Comparison of ENCODE assay signal across 8 mouse cellular contexts in the genomic region with DNA sequence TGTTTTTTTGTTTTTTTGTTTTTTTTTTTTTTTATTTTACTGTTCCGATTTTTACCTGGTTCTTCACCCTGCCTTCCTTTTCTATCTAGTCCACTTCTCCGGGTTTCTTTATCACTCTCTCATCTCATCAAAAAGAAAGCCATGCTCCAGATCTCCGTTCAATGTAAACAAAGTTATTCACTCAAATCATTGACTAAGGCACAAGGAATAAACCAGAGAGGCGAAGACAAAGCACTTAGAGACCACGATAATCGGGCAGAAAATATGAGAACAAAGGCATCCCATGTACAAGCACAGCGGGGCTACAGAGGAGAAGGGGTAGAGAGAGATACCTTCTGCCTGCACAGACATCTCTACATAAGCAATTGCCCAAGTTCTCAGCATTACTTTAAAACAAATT.
A peak's percentile ranks its signal among the peaks of the same experiment; 100 is the strongest.
DNase-seq lines count a peak whose midpoint lies in the region; ATAC-seq and TF ChIP-seq lines count a peak whose summit lies in the region.

No protein-coding gene starts in this region.

- H3K27ac ChIP-seq in gastrocnemius, adult 2 months = peak overlapping the region; percentile 90
- no peak overlapping the region for H3K27ac ChIP-seq in liver, embryonic 14.5 days
- H3K27ac ChIP-seq in stomach, postnatal 0 days (replicated peaks) = no peak overlapping the region

- 31% methylated on average over 7 of the region's 7 CpGs for WGBS in liver, embryonic 14.5 days (ENCODE audit: insufficient replicate concordance)
- 11% methylated on average over 7 of the region's 7 CpGs for WGBS in stomach, postnatal 0 days

- H3K4me3 ChIP-seq in gastrocnemius, adult 2 months = peak overlapping the region; percentile 91
- H3K4me3 ChIP-seq in liver, embryonic 14.5 days (ENCODE audit: insufficient read depth in 1 of 2, low read depth in 2 of 2, low read length in 2 of 2) = peak overlapping the region in 1 of 2 experiments; percentile 26; a peak in 1 of 4 replicates
- H3K4me3 ChIP-seq in stomach, postnatal 0 days (ENCODE audit: low read depth, low read length) = peak overlapping the region; percentile 78

- intact Hi-C loops in gastrocnemius, adult 2 months (cut with DNase I) = loop anchor here (5.0 kb wide), 1 partner anchor 115 kb away; no protein-coding TSS in a partner anchor

- no peak for DNase-seq in gastrocnemius, adult 2 months
- DNase-seq in gastrocnemius, postnatal 25 days = no peak
- peak; percentile 36 for DNase-seq in retina, embryonic 14.5 days (ENCODE audit: low spot score)
- no peak for DNase-seq in retina, postnatal 1 day
- no peak for DNase-seq in liver, embryonic 14.5 days (ENCODE audit: low read depth in 3 of 3, low spot score in 3 of 3)
- DNase-seq in stomach, postnatal 0 days (ENCODE audit: low spot score) = no peak
- DNase-seq in adrenal gland, adult 2 months = no peak

- H3K4me1 ChIP-seq in liver, embryonic 14.5 days (replicated peaks; ENCODE audit: control insufficient read depth in 2 of 2, insufficient read depth in 2 of 2, low read length in 1 of 2) = no peaks in the 10 kb centered on the region
- H3K4me1 ChIP-seq in stomach, postnatal 0 days (replicated peaks; ENCODE audit: control insufficient read depth, insufficient read depth) = no peaks in the 10 kb centered on the region

- peak overlapping the region; percentile 67 for H3K4me2 ChIP-seq in liver, embryonic 14.5 days (ENCODE audit: low read depth)
- peak overlapping the region; percentile 76 for H3K4me2 ChIP-seq in stomach, postnatal 0 days (replicated peaks; ENCODE audit: low read depth)

- H3K9ac ChIP-seq in liver, embryonic 14.5 days (replicated peaks) = no peak overlapping the region
- no peak overlapping the region for H3K9ac ChIP-seq in stomach, postnatal 0 days (ENCODE audit: low read length)

- H3K27me3 ChIP-seq in liver, embryonic 14.5 days (ENCODE audit: control insufficient read depth, insufficient read depth, low read length) = no peaks in the 10 kb centered on the region; the same call in 1 of the 2 replicates
- no peaks in the 10 kb centered on the region for H3K27me3 ChIP-seq in stomach, postnatal 0 days (ENCODE audit: control insufficient read depth, insufficient read depth, low read length)

- TF ChIP-seq CTCF in gastrocnemius, adult 2 months (IDR thresholded peaks at IDR 0.05) = no peak
- TF ChIP-seq CTCF in liver, embryonic 14.5 days (IDR thresholded peaks at IDR 0.05; ENCODE audit: low read depth) = no peak
- TF ChIP-seq CTCF in stomach, postnatal 0 days (IDR thresholded peaks at IDR 0.05; ENCODE audit: low read depth) = no peak

- no peak for ATAC-seq in liver, embryonic 14.5 days (ENCODE audit: insufficient read depth)
- no peak for ATAC-seq in stomach, postnatal 0 days (ENCODE audit: low FRiP score, low TSS enrichment)
- no peak for ATAC-seq in inflammation-experienced regulatory T-cells, adult 6 months

- no peak for TF ChIP-seq EP300 in liver, embryonic 14.5 days (IDR thresholded peaks at IDR 0.05; ENCODE audit: low read depth)
- no peak for TF ChIP-seq EP300 in stomach, postnatal 0 days (optimal IDR thresholded peaks at IDR 0.05)

- H3K36me3 ChIP-seq in liver, embryonic 14.5 days (replicated peaks; ENCODE audit: control insufficient read depth, insufficient read depth, low read depth) = no peaks in the 10 kb centered on the region
- H3K36me3 ChIP-seq in stomach, postnatal 0 days (ENCODE audit: control insufficient read depth, insufficient read depth, low read length) = no peaks in the 10 kb centered on the region

- no peaks in the 10 kb centered on the region for H3K9me3 ChIP-seq in liver, embryonic 14.5 days (ENCODE audit: control insufficient read depth, low read length)
- no peaks in the 10 kb centered on the region for H3K9me3 ChIP-seq in stomach, postnatal 0 days (ENCODE audit: control insufficient read depth, low read length)
